Mouse (Mus musculus) ES-E14 (cell line): Measurements from ENCODE around the gene Gp5. TPM values are rescaled to one million over a fixed set of nuclear protein-coding genes. Genes with fewer than 3 reads are reported as not detected.
A peak's percentile ranks its signal among the peaks of the same experiment; 100 is the strongest.

Source experiments
- DNase-seq: peaks from one replicate; pipeline ENCODE4 v3.0.0-alpha.2; 2013; ENCODE audit warnings: low read depth, low spot score
- H3K27ac ChIP-seq: 2 replicates; pipeline ENCODE4 v1.5.1; 2012; ENCODE audit warnings: low read depth, mild to moderate bottlenecking, low read length, moderate library complexity, mixed read lengths; ENCODE audit not compliant: poor library complexity, insufficient read depth, severe bottlenecking
- H3K36me3 ChIP-seq: 2 replicates; pipeline ENCODE4 v1.6.1; 2012; ENCODE audit warnings: mild to moderate bottlenecking, low read length, moderate library complexity, mixed read lengths; ENCODE audit not compliant: control insufficient read depth, poor library complexity, insufficient read depth, severe bottlenecking
- H3K4me1 ChIP-seq, 2 experiments: fragments of 150-350 bp in 1 of 2; sonication (generic) in 1 of 2; 2 replicates each; pipeline ENCODE4 v1.6.1; 2012; ENCODE audit warnings: low read length in 2 of 2, mild to moderate bottlenecking in 1 of 2, mixed read lengths in 1 of 2; ENCODE audit not compliant: control insufficient read depth in 2 of 2, insufficient read depth in 2 of 2, poor library complexity in 1 of 2
- H3K4me3 ChIP-seq, 2 experiments: fragments of 150-350 bp in 1 of 2; sonication (generic) in 1 of 2; 2 replicates each; pipeline ENCODE4 v1.5.1; 2012; ENCODE audit warnings: low read length in 2 of 2, low read depth in 1 of 2, mild to moderate bottlenecking in 1 of 2, mixed read lengths in 1 of 2; ENCODE audit not compliant: insufficient read depth in 1 of 2, poor library complexity in 1 of 2, severe bottlenecking in 1 of 2
- H3K9ac ChIP-seq: 2 replicates; pipeline ENCODE4 v1.6.1; 2012; ENCODE audit warnings: low read depth, mild to moderate bottlenecking, low read length, mixed read lengths; ENCODE audit not compliant: poor library complexity, insufficient read depth, severe bottlenecking
- H3K9me3 ChIP-seq: fragments of 150-350 bp; sonication (generic); 2 replicates; pipeline ENCODE4 v1.6.1; 2012; ENCODE audit warnings: low read depth, mild to moderate bottlenecking, low read length; ENCODE audit not compliant: control insufficient read depth, insufficient read depth
- CHD2 ChIP-seq: IDR thresholded peaks from 2 replicates; pipeline ENCODE4 v1.6.1; 2014; ENCODE audit warnings: mild to moderate bottlenecking, low read depth, low read length, inconsistent platforms
- HCFC1 ChIP-seq: IDR thresholded peaks from 2 replicates; pipeline ENCODE4 v1.6.1; 2012; ENCODE audit warnings: low read length, inconsistent platforms, borderline replicate concordance; ENCODE audit not compliant: insufficient read depth
- MAFK ChIP-seq: IDR thresholded peaks from 2 replicates; pipeline ENCODE4 v1.6.1; 2014; ENCODE audit warnings: mild to moderate bottlenecking, low read depth, low read length, inconsistent platforms; ENCODE audit not compliant: insufficient read depth
- ZC3H11A ChIP-seq: IDR thresholded peaks from 2 replicates; pipeline ENCODE4 v1.6.1; 2012; ENCODE audit warnings: low read depth, mild to moderate bottlenecking, inconsistent platforms, low read length, borderline replicate concordance
- ZNF384 ChIP-seq: IDR thresholded peaks from 2 replicates; pipeline ENCODE4 v1.6.1; 2012; ENCODE audit warnings: low read depth, low read length, inconsistent platforms
- in situ Hi-C, 2 experiments: fragments of 600-800 bp; cut with MboI; formaldehyde crosslinking; loops; one replicate each; pipeline ENCODE4 v1.15.1; 2025; ENCODE audit warnings: low sequenced_read_pairs in 2 of 2, inconsistent platforms in 1 of 2; ENCODE audit not compliant: unreplicated experiment in 2 of 2
- total RNA-seq: library from RNA; depleted of rRNA; stranded (reverse); fragments of 300-350 nt; gene quantifications from 2 replicates; pipeline ENCODE4 v1.2.3, GENCODE M21; 2012

The Gp5 gene
- total RNA-seq, 1 experiment, result 0.31 TPM

GRCm38 (mm10) chr16:30308616-30309394 lies 1.8 kb downstream of the Gp5 start:
- H3K4me3 ChIP-seq, result peak overlapping the region; percentile 64 to 65
- no peak overlapping the region for H3K27ac ChIP-seq
- H3K9me3 ChIP-seq, result no peaks in the 10 kb centered on the region
- DNase-seq, result peak; percentile 33
- peak overlapping the region; percentile 49 for H3K9ac ChIP-seq
- in situ Hi-C loops, result no loop called here
- peaks cover 0 to 2% of the 10 kb centered on the region in 2 experiments; a peak in 2 of 4 replicates for H3K4me1 ChIP-seq
- no peak for TF ChIP-seq CHD2
- TF ChIP-seq ZNF384, result no peak
- TF ChIP-seq HCFC1, result no peak
- no peak for TF ChIP-seq ZC3H11A
- no peaks in the 10 kb centered on the region for H3K36me3 ChIP-seq

- H3K4me1 ChIP-seq, result peaks cover 0 to 2% of the 10 kb centered on the region in 2 experiments; a peak in 2 of 4 replicates
- H3K4me3 ChIP-seq, result peak overlapping the region; percentile 64 to 65
- in situ Hi-C loops, result no loop called here
- TF ChIP-seq CHD2 (no peak), ZNF384 (no peak), ZC3H11A (no peak), MAFK (no peak), HCFC1 (no peak)
- peak overlapping the region; percentile 49; the same call in 1 of the 2 replicates for H3K9ac ChIP-seq
- H3K36me3 ChIP-seq, result no peaks in the 10 kb centered on the region
- no peak for DNase-seq
- no peak overlapping the region for H3K27ac ChIP-seq
- no peaks in the 10 kb centered on the region for H3K9me3 ChIP-seq
Measured at GRCm38 (mm10) chr16:30307961-30308615, 2.5 kb downstream of the Gp5 start.

GRCm38 (mm10) chr16:30307306-30307705 lies 3.3 kb downstream of the Gp5 start:
- H3K4me1 ChIP-seq, result peaks cover 0 to 2% of the 10 kb centered on the region in 2 experiments; a peak in 2 of 4 replicates
- H3K36me3 ChIP-seq, result no peaks in the 10 kb centered on the region
- H3K9ac ChIP-seq, result no peak overlapping the region
- no peak overlapping the region for H3K4me3 ChIP-seq
- TF ChIP-seq HCFC1 (no peak), ZC3H11A (no peak), ZNF384 (no peak), MAFK (no peak), CHD2 (no peak)
- in situ Hi-C loops, result no loop called here
- no peak for DNase-seq
- H3K27ac ChIP-seq, result no peak overlapping the region
- no peaks in the 10 kb centered on the region for H3K9me3 ChIP-seq

DNA sequence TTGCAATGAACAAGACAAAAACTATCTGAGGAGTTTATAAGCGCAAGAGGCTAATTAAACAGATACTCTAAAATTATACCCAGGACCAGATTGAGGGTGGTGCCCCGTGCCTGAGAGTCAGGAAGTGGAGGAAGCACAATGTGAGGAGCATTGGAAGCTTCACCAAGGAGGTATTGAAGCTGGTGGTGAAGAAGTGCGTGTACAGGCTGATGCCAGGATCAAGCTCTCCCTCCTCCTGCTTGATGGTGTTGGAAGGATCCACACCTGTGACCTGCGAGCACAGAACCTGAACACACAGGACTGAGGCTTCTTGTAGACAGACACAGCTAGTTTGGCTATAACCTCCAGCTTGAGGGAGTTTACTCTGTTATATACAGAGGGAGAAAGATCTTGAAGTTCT lies 4.5 kb downstream of the Gp5 start:
- no peaks in the 10 kb centered on the region for H3K36me3 ChIP-seq

More for the DNA sequence above, 4.5 kb downstream of the Gp5 start:
- peaks cover 0 to 2% of the 10 kb centered on the region in 2 experiments; a peak in 2 of 4 replicates for H3K4me1 ChIP-seq
- TF ChIP-seq MAFK (no peak), HCFC1 (no peak), ZC3H11A (no peak), ZNF384 (no peak), CHD2 (no peak)
- in situ Hi-C loops, result no loop called here
- no peak for DNase-seq
- no peak overlapping the region for H3K4me3 ChIP-seq
- H3K27ac ChIP-seq, result no peak overlapping the region
- H3K9me3 ChIP-seq, result no peaks in the 10 kb centered on the region
- H3K9ac ChIP-seq, result no peak overlapping the region
